Mouse (Mus musculus): ENCODE measurements around the gene Lnx2. TPM values are rescaled to one million over a fixed set of nuclear protein-coding genes. Genes with fewer than 3 reads are reported as not detected.
A peak's percentile ranks its signal among the peaks of the same experiment; 100 is the strongest.

The Lnx2 gene
- polyA plus RNA-seq, 1 experiment from 2014 or later: 12.8 TPM

DNA sequence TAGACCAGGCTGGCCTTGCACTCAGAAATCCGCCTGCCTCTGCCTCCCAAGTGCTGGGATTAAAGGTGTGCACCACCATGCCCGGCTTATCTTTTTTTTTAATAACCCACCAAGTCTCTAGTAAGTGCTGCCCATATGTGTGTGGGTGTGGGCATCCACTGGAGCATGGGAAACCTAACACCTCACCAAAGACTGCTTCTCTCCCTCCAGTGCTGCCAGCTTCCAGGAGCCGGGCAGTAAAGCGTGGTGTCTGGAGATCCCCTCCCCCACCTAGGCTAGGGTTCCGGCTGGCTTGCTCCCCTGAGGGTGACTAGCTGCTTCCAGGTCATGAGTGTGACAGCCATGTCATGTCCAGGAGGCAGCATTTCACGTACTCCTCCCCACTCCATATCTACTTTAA is 25.9 kb upstream of the Lnx2 start:
- Histone ChIP-seq H3K27ac (ENCODE audit: low read length) (no peak overlapping the region), H3K4me1 (replicated peaks; ENCODE audit: control insufficient read depth, insufficient read depth, low read length) (no peaks in the 10 kb centered on the region), H3K9ac (replicated peaks; ENCODE audit: low read depth, low read length) (no peak overlapping the region), H3K36me3 (ENCODE audit: control insufficient read depth, insufficient read depth) (no peaks in the 10 kb centered on the region), H3K4me2 (ENCODE audit: low read length) (no peak overlapping the region), H3K27me3 (replicated peaks; ENCODE audit: control insufficient read depth, insufficient read depth, low read length) (no peaks in the 10 kb centered on the region), H3K4me3 (replicated peaks; ENCODE audit: low read length) (no peak overlapping the region), H3K9me3 (ENCODE audit: control insufficient read depth, low read length) (no peaks in the 10 kb centered on the region)
- 93% methylated on average over 6 of the region's 6 CpGs for WGBS
- no peak for ATAC-seq

DNA sequence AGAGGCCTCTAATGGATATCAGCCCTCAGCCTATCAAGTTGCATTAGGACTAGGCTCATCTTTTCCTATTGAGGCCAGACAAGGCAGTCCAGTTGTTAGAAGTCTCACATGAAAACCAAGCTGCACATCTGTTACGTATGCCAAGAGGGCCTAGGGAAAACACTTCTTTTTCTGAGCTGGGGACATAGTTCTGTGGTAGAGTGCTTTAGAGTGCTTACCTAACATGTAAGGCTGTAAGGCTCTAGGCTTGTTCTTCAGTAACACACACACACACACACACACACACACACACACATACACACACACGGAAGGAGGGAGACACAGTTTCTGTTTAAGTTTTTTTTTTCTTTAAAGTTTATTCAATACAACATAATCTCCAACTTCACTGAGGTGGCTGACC is 23.8 kb upstream of the Lnx2 start:
- no peak overlapping the region for H3K4me2 ChIP-seq (ENCODE audit: low read length)
- H3K27ac ChIP-seq (ENCODE audit: low read length): no peak overlapping the region
- H3K27me3 ChIP-seq (replicated peaks; ENCODE audit: control insufficient read depth, insufficient read depth, low read length): no peaks in the 10 kb centered on the region
- no peak overlapping the region for H3K4me3 ChIP-seq (replicated peaks; ENCODE audit: low read length)
- H3K4me1 ChIP-seq (replicated peaks; ENCODE audit: control insufficient read depth, insufficient read depth, low read length): no peaks in the 10 kb centered on the region
- no peaks in the 10 kb centered on the region for H3K9me3 ChIP-seq (ENCODE audit: control insufficient read depth, low read length)
- H3K36me3 ChIP-seq (ENCODE audit: control insufficient read depth, insufficient read depth): no peaks in the 10 kb centered on the region
- WGBS: 87% methylated on average over 2 of the region's 2 CpGs
- ATAC-seq: no peak
- no peak overlapping the region for H3K9ac ChIP-seq (replicated peaks; ENCODE audit: low read depth, low read length)

DNA sequence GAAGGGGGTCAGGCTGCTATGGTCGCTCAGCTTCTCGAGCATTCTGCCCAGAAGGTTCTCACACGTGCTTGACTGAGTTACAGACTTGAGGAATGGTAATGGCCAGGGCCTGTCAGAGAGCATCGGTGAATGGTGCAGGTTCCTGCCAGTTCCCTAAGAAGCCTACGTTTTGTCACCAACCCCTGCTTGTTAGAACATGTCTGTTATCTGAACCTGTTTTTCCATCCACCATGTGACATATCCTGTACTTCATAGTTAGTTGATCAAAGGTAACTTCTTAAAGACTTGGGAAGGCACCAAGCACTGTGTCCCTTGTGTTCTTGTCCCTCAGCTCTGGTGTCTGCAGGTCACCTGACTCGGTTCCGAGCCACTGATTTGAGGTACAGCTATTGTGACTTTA is 22.3 kb upstream of the Lnx2 start:
- whole genome bisulfite sequencing: 90% methylated on average over 7 of the region's 7 CpGs
- H3K4me3 ChIP-seq (replicated peaks; ENCODE audit: low read length): no peak overlapping the region
- no peak overlapping the region for H3K9ac ChIP-seq (replicated peaks; ENCODE audit: low read depth, low read length)
- no peak overlapping the region for H3K4me2 ChIP-seq (ENCODE audit: low read length)
- no peak for ATAC-seq
- H3K9me3 ChIP-seq (ENCODE audit: control insufficient read depth, low read length): no peaks in the 10 kb centered on the region
- H3K4me1 ChIP-seq (replicated peaks; ENCODE audit: control insufficient read depth, insufficient read depth, low read length): no peaks in the 10 kb centered on the region
- H3K36me3 ChIP-seq (ENCODE audit: control insufficient read depth, insufficient read depth): no peaks in the 10 kb centered on the region
- H3K27ac ChIP-seq (ENCODE audit: low read length): no peak overlapping the region
- no peaks in the 10 kb centered on the region for H3K27me3 ChIP-seq (replicated peaks; ENCODE audit: control insufficient read depth, insufficient read depth, low read length)

DNA sequence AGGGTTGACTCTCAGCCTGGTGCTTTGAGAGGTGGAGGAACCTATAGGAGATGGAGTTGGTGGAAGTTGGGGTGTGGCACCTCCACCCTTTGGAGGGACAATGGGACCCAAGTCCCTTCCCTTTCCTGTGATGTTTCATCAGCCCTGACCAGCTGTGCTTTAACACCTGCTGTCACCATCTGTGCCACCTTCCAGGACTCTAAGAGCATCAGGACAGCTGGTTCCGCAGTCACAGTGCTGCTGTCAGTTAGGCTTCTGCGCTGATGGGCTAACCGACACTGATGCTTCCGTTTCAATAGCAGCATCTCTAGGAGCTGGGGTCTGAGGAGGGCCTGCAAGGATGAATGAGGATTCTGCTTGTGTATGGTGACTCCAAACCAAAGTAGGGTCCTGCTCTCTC is 20.2 kb upstream of the Lnx2 start:
- Histone ChIP-seq H3K27ac (ENCODE audit: low read length) (no peak overlapping the region), H3K9ac (replicated peaks; ENCODE audit: low read depth, low read length) (no peak overlapping the region), H3K4me2 (ENCODE audit: low read length) (no peak overlapping the region), H3K4me3 (replicated peaks; ENCODE audit: low read length) (no peak overlapping the region), H3K27me3 (replicated peaks; ENCODE audit: control insufficient read depth, insufficient read depth, low read length) (no peaks in the 10 kb centered on the region), H3K9me3 (ENCODE audit: control insufficient read depth, low read length) (no peaks in the 10 kb centered on the region), H3K36me3 (ENCODE audit: control insufficient read depth, insufficient read depth) (no peaks in the 10 kb centered on the region), H3K4me1 (replicated peaks; ENCODE audit: control insufficient read depth, insufficient read depth, low read length) (0 out of 2 replicates have a peak, but pooled peaks cover under 1% of the 10 kb centered on the region)
- ATAC-seq: no peak
- 97% methylated on average over 4 of the region's 4 CpGs for WGBS

DNA sequence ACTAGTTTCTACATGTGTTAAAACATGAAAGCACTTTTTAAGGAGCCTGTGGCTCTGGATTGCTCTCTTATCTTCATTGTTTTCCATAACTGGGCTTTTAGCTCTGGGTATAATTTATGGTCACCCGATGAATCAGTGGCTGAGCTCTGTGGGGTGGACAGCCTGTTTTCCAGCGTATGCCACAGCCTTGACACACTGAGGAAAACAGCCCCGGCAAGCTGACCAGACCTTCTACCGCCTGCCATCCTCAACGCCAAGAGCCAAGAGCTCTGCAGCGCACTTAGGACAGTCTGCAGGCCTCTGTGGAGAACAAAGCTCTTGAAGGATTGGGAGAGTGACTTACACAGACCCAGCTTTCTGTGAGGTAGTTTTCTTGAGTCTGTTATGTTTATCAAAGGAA is 17.9 kb upstream of the Lnx2 start:
- H3K9ac ChIP-seq (replicated peaks; ENCODE audit: low read depth, low read length): no peak overlapping the region
- H3K4me2 ChIP-seq (ENCODE audit: low read length): no peak overlapping the region
- H3K36me3 ChIP-seq (ENCODE audit: control insufficient read depth, insufficient read depth): no peaks in the 10 kb centered on the region
- no peaks in the 10 kb centered on the region for H3K27me3 ChIP-seq (replicated peaks; ENCODE audit: control insufficient read depth, insufficient read depth, low read length)
- ATAC-seq: no peak
- no peaks in the 10 kb centered on the region for H3K9me3 ChIP-seq (ENCODE audit: control insufficient read depth, low read length)
- H3K4me3 ChIP-seq (replicated peaks; ENCODE audit: low read length): no peak overlapping the region
- 91% methylated on average over 6 of the region's 6 CpGs for WGBS
- 0 out of 2 replicates have a peak, but pooled peaks cover 2% of the 10 kb centered on the region for H3K4me1 ChIP-seq (replicated peaks; ENCODE audit: control insufficient read depth, insufficient read depth, low read length)
- no peak overlapping the region for H3K27ac ChIP-seq (ENCODE audit: low read length)

DNA sequence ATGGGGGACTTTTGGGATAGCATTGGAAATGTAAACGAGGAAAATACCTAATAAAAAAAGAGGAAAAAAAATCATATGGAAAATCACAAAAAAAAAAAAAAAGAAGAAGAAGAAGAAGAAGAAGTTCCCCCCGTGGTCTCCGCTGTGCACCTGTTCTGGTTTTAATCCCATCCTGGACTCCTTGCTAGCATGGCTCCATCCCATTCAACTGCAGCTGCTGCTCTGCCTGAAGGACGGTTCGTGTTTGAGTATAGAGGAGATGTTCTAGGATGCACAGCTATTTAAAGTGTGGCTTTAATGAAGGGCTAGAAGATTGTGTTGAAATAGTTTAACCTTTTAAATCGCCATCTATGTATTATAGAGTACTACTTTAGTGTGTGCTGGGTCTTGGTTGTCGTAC is 16.1 kb upstream of the Lnx2 start:
- H3K4me2 ChIP-seq (ENCODE audit: low read length): no peak overlapping the region
- H3K27ac ChIP-seq (ENCODE audit: low read length): no peak overlapping the region
- ATAC-seq: no peak
- H3K36me3 ChIP-seq (ENCODE audit: control insufficient read depth, insufficient read depth): no peaks in the 10 kb centered on the region
- no peaks in the 10 kb centered on the region for H3K27me3 ChIP-seq (replicated peaks; ENCODE audit: control insufficient read depth, insufficient read depth, low read length)
- WGBS: 94% methylated on average over 7 of the region's 7 CpGs
- H3K9me3 ChIP-seq (ENCODE audit: control insufficient read depth, low read length): no peaks in the 10 kb centered on the region
- H3K4me1 ChIP-seq (replicated peaks; ENCODE audit: control insufficient read depth, insufficient read depth, low read length): 0 out of 2 replicates have a peak, but pooled peaks cover 2% of the 10 kb centered on the region
- H3K4me3 ChIP-seq (replicated peaks; ENCODE audit: low read length): no peak overlapping the region
- no peak overlapping the region for H3K9ac ChIP-seq (replicated peaks; ENCODE audit: low read depth, low read length)

DNA sequence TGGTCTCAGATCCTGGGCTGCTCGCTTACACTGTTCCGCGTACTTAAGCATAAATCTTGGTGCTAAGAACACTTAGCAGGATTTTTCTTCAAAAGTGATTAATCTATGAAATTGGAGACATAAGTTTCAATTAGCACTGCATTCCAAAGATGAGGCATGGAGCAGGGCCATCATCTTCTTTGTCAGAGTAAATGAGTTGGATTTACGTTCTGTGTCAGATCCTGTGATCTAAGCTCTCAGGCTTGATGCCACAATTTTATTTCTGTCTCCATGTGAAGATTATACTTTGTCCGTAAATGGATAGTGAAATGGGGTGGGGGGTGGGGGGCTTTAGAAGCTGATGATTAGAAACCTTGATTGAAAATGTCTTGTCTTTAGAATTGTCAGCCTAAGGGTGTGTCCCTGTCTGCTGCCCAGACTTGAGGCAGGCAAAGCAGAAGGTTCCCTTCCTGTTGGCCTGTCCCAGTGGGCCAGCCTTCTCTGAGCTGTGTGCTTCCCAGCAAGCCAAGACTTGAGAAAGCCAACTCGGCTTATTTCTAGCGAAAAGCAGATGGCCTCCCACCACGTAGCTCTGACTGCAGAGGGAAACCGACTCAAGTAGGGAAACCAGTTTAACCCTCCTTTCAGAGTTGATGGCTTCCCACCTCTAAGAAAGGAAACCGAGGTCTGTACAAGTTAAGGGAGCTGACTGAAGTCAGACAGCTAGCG is 14.0 kb upstream of the Lnx2 start:
- H3K4me3 ChIP-seq (replicated peaks; ENCODE audit: low read length): no peak overlapping the region
- no peaks in the 10 kb centered on the region for H3K9me3 ChIP-seq (ENCODE audit: control insufficient read depth, low read length)
- H3K36me3 ChIP-seq (ENCODE audit: control insufficient read depth, insufficient read depth): no peaks in the 10 kb centered on the region
- peak overlapping the region; percentile 76 for H3K27ac ChIP-seq (ENCODE audit: low read length)
- 76% methylated on average over 11 of the region's 11 CpGs for WGBS
- no peaks in the 10 kb centered on the region for H3K27me3 ChIP-seq (replicated peaks; ENCODE audit: control insufficient read depth, insufficient read depth, low read length)
- ATAC-seq: peak; percentile 80
- no peak overlapping the region for H3K4me2 ChIP-seq (ENCODE audit: low read length)
- no peak overlapping the region for H3K9ac ChIP-seq (replicated peaks; ENCODE audit: low read depth, low read length)
- H3K4me1 ChIP-seq (replicated peaks; ENCODE audit: control insufficient read depth, insufficient read depth, low read length): peaks cover 9% of the 10 kb centered on the region

DNA sequence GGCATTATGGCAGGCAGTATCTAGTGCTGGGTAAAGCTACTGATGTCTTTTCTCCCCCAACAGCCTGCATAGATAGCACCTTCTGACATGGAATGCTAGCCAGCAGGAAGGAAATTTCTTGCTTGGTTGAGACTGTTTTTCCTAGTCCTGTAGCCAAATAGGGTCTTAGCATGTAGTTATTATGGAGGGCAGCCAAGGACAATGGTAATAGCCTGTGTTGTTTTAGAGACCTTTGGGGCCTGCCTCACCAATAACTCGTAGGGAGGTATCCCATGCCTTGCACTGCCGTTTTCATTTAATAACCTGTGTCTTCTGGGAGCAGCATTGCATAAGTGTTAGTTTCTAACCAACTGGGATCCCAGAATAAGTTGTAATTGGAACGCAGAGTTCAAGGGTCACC is 13.4 kb upstream of the Lnx2 start:
- Histone ChIP-seq H3K9me3 (ENCODE audit: control insufficient read depth, low read length) (no peaks in the 10 kb centered on the region), H3K4me2 (ENCODE audit: low read length) (no peak overlapping the region), H3K36me3 (ENCODE audit: control insufficient read depth, insufficient read depth) (no peaks in the 10 kb centered on the region), H3K4me1 (replicated peaks; ENCODE audit: control insufficient read depth, insufficient read depth, low read length) (peaks cover 12% of the 10 kb centered on the region), H3K9ac (replicated peaks; ENCODE audit: low read depth, low read length) (no peak overlapping the region), H3K4me3 (replicated peaks; ENCODE audit: low read length) (no peak overlapping the region), H3K27ac (ENCODE audit: low read length) (peak overlapping the region; percentile 76), H3K27me3 (replicated peaks; ENCODE audit: control insufficient read depth, insufficient read depth, low read length) (no peaks in the 10 kb centered on the region)
- ATAC-seq: no peak
- WGBS: 73% methylated on average over 3 of the region's 3 CpGs

DNA sequence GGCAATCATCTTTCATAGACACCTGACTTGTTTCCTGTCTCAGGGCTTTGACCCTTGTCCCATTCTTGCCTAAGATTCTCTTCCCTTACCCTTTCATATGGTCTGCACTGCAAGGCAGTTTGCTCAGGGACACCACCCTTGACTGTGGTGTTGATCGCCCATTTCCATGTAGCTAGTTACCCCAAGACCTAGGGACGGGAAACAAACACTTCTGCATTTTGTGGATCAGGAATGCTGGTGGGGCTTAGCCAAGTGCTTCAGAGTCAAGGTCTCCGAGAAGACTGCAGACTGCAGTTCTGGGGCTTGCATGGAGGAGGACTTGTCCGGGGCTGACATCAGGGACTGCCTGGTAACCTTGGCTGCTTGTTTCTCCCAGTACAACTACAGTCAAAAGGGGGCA is 10.4 kb upstream of the Lnx2 start:
- Histone ChIP-seq H3K4me3 (replicated peaks; ENCODE audit: low read length) (no peak overlapping the region), H3K4me1 (replicated peaks; ENCODE audit: control insufficient read depth, insufficient read depth, low read length) (peaks cover 20% of the 10 kb centered on the region), H3K27me3 (replicated peaks; ENCODE audit: control insufficient read depth, insufficient read depth, low read length) (no peaks in the 10 kb centered on the region), H3K36me3 (ENCODE audit: control insufficient read depth, insufficient read depth) (no peaks in the 10 kb centered on the region), H3K27ac (ENCODE audit: low read length) (no peak overlapping the region), H3K9ac (replicated peaks; ENCODE audit: low read depth, low read length) (no peak overlapping the region), H3K4me2 (ENCODE audit: low read length) (no peak overlapping the region), H3K9me3 (ENCODE audit: control insufficient read depth, low read length) (no peaks in the 10 kb centered on the region)
- ATAC-seq: no peak
- WGBS: 91% methylated on average over 4 of the region's 4 CpGs
